Mouse (Mus musculus) layer of hippocampus, adult 11-12 months (tissue): Measurements from ENCODE around the gene Klhl7.
A peak's percentile ranks its signal among the peaks of the same experiment; 100 is the strongest.
"Not testable (repeated sequence)": the region's sequence is repeated elsewhere in the genome, so short reads cannot be mapped to it uniquely, and the experiment has no call there.

Source experiments
- DNase-seq: peaks from one replicate; pipeline ENCODE4 v3.0.0; 2022; ENCODE audit warnings: low spot score

The Klhl7 gene

DNA sequence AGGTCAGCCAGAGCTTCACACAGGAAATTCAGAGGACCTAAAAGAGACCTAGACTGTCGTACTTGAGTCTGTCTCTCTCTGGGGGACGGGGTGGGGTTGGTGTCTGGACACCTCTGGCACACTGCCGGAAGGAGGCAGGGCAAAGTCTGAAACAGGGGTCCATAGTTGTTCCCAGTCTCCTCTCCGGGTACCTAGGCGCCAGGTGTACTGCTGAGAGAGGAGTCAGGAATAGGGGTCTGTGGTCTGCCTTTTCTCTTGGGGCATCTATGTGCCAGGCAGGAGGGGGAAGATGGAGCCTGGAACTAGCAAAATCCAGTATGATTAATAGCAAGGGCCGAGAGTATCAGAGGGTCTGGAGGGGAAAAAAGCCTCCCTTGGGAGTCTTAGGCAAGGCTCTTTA lies 5.0 kb upstream of the Klhl7 start:
- no peak for DNase-seq

DNA sequence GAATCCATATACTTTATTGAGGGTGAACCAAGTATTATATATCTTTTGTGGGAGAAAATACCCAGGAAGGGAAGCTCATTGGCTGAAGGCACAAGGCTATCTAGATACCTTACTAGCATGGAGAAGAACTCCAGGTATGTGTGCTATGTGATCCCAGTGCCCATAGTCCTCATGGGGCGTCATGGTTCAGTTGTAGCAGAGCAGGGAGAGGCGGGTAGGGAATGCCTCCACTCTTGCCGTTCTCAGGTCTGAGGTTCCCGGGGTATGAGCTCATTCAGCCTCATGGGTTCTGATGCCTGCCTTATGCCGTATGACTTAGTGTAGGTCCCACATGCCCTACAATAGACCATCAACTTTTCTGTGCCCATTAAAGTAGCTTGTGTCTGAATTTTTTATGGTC lies 4.5 kb upstream of the Klhl7 start:
- DNase-seq = no peak

DNA sequence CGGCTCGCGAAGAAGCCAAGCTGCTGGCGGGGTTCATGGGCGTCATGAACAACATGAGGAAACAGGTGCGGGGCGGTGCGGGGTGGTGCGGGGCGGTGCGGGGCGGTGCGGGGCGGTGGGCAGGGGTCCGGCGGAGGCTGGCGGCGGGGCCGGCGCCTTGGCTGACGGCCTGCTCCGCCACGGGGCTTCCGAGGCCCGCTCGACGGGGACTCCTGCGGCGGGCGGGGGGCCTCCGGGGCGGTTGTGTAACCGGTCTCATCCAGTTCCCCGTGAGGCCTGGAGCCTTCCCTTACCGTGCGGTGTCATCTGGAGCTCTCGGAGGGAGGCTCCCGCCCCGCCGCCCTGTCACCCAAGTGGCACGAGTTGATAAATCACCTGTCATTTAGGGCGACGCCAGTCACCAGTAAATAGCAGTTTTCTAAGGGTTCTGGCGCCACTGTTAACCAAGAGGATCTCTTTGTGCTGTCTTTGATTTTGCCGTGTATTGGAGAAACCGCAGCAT lies 456 bp downstream of the Klhl7 start:
- peak; percentile 63 for DNase-seq

DNA sequence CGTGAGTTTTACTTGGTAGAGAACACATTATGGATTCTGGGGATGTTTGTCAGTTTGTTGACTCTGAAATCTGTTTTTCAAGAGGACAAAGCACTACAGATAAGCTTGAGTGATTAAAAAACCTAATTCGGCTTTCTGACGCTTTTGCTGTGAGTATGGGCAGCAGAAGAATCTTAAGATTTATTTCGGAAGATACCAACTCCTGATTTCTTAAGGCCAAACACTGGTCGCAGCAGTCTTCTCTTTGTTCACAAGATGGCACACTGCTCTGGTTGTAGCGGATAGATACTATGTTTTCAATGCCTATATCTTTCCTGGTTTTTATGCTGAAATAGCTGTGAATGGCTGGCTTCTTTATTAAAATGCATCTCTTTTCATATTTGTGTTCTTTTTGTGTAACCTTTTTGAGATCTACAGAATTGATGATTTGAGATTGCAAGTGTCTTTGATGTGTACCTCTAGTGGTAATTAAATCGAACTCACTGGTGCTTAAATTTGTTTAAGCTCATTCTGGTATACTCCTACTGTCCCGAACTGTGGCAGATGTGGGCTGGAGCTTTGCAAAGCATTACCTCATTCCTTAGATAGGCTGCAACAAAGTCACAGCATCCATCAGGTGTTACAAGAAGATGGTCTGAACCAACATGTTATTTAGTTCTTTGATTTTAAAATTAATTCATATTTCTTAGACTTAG lies 1.2 kb downstream of the Klhl7 start:
- no peak for DNase-seq

DNA sequence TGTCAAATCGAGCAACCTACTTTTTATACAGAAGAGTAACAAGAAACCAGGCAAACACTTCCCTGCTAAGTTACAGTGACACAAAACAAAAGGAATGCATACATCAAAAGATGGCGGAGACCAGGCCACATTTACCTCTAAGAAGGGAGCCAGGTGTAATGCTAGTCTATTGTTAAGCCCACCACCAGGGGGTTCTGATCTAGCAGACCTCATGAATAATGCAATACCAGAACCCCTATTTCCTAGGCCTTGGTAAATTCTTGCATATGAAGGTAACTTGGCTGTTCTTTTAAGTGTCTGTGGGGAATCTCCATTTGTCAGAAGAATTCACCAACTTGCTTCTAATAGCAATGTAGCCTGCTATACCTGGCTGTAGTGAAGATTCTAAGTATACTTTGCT lies 2.8 kb downstream of the Klhl7 start:
- DNase-seq = not testable (repeated sequence)

DNA sequence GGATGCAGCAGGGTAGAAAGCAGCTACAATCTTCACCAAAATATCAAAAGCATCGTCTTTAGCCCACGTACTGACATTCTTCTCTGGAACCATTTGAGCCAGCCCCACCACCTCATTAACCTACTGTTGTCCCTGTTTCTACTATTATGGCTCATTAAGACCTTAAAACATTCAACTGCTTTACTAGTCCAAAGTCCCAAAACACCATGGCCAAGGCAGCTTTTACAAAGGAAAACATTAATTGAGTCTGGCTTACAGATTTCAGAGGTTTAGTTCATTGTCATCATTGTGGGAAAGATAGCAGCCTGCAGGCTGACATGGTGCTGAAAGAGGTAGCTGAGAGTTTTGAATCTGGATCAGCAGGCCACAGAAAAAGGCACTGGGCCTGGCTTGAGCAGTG lies 3.4 kb downstream of the Klhl7 start:
- no peak for DNase-seq

DNA sequence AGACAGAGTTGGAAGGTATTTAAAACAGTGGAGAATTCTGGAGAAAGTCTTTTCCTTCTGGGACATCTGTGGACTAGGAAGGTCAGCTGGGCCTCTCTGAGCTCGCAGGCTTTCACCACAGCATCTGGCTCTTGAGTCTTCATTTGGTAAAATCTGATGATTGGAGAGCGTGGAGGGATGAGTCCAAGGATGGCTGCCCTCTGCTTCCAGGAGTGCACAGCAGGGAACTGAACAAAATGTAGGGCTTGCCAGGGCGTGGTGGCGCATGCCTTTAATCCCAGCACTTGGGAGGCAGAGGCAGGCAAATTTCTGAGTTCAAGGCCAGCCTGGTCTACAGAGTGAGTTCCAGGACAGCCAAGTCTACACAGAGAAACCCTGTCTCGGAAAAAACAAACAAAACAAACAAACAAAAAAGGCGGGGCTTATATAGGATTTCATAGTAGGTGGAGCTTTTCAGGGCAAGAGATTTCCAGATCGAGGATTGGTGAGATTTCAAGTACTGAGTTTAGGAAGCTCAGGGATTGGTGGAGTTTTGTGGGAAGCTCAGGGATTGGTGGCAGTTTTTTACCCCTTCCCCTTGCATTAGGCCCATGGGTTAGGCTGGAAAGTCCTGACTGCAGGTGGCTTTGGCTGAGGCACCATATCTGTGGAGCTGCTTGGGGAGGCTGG lies 6.8 kb downstream of the Klhl7 start:
- DNase-seq = no peak

DNA sequence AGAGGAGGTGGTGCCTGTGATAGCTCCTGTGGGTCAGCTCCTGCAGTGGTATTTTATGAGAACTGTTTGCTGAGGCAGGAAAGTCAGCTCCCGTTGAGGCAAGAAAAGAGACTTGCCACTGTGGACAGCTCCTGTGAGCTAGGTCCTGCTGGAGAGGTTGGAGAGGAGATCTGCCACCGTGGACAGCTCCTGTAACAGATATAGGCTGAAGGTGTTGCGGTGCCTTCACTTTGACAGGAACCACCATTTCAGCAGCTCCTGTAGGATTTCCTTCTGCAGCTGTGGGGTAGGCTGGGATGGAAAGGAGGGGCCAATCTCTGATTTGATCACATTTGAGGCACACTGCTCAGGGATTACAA lies 7.3 kb downstream of the Klhl7 start:
- DNase-seq = no peak

DNA sequence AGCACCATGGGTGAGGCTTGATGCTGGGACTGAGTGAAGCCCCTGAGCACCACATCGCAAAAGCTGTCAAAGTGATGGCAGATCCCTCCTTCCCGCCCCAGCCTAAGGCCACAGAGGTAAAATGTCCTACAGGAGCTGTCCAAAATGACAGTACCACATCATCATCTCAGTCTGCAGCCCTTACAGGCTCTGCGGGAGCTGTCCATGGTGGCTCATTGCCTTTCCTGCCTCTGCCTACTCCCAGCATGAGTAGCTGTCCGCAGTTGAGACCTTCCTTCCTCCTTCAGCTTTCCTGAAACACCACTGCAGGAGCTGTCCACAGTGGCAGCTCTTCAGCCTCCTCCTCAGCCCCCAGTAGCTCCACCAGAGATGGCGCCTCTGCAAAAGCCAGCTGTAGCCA lies 9.7 kb downstream of the Klhl7 start:
- DNase-seq = no peak

DNA sequence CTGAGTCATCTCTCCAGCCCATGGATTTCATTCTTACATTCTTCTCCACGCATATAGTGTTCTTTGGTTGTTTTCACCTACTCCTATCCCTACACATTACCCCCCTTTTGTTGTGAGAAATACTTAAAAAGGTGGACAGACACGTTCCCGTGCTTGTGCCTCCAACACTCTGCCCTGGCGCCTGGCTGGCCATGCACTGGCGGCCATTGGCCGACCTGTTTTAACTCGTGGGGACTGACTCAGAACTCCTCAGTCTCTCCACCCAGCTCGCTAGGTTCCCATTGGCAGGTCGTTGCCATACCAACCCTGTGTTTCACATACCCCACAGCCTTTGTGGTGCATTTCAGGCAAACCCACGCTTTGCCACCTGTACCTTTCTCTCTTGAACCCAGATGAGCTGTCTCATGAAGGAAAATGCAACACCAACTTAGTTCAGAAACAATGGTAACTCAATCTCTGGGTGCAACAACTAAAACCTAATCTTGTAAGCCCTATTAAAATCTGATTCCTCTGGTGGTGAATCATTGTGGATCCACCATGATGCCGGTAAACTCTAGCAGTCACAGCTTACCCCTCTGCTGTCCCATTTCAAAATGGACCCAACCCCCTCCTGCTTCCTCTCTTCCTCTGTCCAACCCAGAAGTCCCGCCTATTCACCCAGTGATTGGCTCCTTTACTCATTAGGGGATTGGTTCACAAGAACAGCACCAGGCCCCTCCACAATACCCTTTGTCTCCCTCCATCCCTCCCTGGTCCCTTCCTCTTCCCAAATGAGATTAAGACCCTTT lies 11.9 kb downstream of the Klhl7 start:
- DNase-seq = no peak

DNA sequence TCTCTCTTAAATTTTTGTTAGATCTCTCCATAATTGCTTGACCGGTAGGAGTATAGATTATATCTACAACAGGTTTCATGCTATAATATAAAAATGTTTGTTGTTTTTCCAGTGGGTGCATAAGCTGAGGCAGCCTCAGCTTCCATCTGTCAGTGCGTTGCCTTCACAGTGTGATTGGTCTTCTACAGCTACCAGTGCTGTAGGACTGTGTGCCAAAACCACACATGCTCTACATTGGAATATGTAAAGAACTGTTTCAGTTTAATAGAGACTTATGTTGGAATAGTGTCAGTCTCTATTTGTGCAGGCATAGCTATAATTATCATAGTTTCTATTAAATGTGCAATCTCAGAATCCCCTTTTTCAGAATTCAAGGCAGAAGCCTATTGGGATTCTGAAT lies 21.8 kb downstream of the Klhl7 start:
- no peak for DNase-seq

DNA sequence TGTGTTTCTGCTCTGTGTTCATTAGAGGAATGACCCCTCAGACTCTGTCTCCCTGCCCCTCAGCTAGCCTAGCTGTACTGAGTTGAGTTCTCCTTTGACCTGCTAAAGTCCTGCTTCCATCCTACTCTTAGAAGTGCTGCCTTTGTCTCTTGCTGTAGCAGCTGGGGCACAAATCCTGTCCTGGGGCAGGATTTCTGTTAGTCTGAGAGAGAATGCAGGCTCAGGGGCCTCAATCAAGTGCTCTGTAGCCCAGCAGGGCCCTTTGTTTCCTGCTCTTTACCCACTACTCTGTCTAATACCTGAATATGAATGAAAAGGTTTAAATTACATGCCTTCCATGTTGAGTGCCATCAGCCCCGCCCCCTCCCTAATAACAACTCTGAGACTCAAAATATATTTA lies 23.8 kb downstream of the Klhl7 start:
- no peak for DNase-seq

DNA sequence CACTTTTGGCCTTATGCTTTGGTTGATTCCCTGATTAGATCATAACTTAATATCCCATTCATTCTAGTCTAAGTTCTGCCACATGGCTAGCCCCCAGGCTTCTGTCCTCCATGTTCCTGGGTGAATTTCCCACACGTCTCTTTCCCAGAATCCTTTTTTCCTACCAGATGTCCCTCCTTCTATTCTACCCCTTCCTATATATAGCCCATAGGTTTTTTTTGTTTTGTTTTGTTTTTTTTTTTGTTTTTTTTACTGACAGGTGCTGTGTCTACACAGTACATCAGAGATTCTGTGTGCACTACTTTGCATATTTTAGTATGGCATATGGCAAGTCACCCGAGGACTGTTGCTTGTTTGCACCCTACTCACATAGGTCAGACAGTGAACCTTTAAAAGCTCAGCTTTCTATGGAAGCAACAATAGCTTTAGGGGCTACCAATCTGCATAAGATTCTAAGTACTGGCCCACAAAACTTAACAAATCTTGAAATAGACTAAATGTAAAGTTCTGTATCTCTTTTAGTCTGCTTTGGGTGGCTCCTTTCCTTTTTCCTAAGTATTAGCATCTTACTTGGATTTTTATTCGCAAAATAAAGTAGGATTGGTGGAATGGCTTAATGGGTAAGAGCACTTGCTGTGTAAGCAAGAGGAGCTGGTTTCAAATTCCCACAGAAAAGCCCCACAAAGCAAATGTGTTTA lies 24.3 kb downstream of the Klhl7 start:
- DNase-seq = no peak

DNA sequence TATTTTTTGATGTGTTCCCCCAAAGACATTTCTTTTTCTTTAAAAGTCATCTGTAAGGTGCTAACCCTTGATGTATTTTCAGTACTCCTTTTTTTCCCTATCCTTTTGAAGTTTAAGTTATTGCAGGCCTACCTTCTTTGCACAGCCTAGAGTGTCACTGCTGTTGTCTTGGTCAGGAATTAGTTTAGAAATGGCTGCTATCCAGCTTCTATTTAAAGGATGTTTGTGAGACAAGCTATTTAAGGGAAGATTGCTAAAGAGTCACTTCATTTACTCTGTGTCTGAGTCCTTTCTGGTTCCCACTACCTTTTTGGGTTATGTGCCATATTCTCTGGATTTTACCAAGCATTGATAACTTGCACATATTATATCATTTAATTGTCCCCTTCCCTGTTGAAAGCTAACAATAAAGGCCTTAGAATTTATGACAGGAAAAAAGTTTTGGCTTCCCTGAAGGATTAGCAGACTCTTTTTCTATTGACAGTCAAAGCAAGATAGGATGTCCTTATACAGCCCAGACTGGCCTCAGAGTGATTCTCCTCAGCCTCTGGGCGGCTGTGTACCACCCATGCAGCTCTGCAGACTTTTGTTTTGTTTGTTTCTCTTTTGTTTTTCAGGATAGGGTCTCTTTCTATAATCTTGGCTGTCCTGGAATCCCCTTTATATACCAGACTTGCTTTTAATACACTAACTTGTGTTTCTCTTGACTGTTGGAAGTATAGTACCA lies 25.7 kb downstream of the Klhl7 start:
- DNase-seq = no peak

DNA sequence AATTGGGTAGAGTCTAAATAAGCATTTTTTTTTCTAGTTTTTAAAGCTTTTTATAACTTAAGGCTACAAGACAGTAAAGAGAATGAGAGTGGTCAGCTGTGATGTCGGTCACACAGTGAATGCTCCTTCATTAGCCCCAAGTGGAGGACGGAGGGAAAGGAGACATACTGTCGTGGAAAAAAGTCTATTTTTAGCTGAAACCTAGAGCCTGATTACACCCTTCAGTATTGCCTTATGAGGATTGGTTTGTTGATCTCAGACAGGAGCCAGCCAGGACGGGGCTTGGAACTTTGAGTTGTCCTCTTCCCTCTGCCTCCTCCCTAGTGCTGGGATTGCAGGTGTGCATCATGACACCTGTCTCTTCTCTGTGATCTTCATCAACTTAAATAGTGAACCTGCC lies 26.6 kb downstream of the Klhl7 start:
- DNase-seq = no peak

DNA sequence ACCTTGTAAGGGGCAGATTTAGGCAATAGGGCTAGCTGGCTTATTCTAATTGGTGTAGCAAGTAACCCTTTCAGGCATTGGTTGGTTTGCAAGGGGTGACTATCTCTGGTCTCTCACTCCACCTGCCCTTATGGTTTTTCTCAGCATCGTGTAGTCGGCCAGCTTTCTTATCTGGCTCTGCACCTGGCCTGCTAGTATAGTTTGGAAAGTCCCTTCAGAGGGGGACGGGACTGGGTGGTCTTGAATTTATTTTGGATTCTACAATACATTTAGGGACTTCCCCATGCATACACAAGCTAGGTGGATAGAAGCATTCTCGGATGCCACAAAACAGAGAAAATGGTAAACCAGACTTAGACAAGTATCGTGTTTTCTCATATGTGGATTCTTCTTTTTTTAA lies 46.6 kb downstream of the Klhl7 start:
- DNase-seq = no peak

DNA sequence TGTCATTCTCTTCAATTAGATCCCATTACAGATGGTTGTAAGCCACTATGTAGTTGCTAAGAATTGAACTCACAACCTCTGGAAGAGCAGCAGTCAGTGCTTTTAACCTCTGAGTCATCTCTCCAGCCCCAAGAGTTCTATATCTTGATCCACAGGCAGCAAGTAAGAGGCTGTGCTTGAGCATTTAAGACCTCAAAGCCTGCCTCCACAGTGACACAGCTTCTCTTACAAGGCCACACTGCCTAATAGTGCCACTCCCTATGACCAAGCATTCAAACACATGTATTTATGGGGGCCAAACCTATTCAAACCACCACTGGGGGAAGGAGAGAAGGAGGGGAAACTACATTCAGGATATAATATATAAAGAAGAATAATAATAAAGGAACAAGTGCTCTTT lies 51.8 kb downstream of the Klhl7 start:
- DNase-seq = no peak

DNA sequence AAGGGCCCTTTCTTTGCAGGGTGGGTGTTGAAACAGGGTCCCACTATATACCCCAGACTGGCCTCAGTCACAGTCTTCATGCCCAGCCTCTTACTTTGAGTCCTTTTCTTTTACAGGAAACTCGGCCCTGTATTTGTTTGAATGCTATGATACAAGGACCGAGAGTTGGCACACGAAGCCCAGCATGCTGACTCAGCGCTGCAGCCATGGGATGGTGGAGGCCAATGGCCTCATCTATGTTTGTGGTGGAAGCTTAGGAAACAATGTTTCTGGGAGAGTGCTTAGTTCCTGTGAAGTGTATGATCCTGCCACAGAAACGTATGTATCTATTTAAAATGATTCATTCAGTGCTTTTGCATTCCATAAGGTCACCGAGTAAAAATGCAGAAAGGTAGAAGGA lies 56.4 kb downstream of the Klhl7 start:
- DNase-seq = no peak

DNA sequence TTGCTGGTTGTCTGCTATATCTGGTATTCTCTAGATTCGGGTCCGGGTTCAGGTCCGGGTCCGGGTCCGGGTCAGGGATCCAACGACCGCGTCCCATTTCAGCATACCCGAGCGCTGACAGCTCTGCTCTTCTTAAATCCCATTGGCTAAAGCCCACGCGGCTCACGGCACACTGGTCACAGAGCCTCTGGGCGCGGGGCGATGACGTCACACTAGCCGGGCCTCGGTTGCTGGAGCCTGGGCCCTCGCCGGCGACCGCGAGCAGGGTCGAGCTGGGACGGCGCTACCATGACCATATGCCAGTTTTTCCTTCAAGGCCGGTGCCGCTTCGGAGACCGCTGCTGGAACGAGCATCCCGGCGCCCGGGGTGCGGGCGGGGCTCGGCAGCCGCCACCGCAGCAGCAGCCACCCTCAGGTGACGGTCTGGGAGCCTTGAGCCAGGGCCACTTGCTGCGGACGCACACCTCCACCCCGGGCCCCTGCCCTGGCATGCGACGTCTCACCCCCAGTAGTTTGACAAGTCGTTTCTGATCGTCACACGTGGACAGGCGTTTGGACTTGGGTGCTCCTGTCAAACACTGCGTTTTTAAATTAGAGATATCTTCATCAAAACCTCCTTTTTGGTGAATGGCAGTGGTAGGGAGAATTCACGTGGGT lies 64.5 kb downstream of the Klhl7 start, which contains the start of gene Nupl2:
Nupl2 (plus strand) TSS at position 175 of the 657 bp plus-strand sequence.
- peak; percentile 96 for DNase-seq

DNA sequence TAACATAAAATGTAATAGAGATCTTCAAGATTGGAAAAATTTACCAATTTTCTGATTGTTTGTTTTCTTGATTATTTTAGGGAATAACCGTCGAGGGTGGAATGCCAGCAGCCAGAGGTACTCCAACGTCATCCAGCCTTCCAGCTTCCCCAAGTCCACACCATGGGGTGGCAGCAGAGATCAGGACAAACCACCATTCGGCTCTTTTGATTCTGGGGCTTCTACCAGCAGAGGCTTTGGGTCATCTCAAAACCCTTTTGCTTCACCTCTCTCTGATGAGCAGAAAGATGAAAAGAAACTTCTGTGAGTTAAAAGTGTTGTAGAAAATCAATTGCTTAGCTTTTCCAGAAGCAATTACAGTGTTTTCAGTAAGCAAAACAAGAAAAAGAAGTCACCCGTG lies 66.9 kb downstream of the Klhl7 start:
- DNase-seq = no peak

DNA sequence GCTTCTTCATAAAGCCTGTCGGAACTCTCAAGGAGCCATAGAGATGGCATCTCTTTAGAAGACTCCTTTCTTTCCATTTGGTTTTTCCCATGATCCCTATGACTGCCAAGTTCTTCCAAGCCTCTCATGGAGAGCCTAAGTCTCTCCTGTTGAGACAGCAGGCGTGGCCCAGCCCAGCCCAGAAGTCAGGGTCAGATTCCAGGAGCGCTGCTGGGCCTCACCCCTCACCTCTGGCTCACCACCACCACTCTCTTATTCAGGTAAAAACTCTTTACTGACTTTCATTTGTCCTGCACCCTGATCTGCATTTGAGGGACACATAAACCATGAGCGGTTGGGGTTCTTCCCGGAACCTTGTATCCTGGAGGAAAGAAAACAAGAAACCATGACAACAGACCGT lies 69.5 kb downstream of the Klhl7 start:
- DNase-seq = no peak
